Mouse (Mus musculus) MEL-GATA-1-ER (cell line): ENCODE data around the gene Apobec1.
A peak's percentile ranks its signal among the peaks of the same experiment; 100 is the strongest.
"Not testable (repeated sequence)": the region's sequence is repeated elsewhere in the genome, so short reads cannot be mapped to it uniquely, and the experiment has no call there.

Experiments
- DNase-seq: peaks from one replicate; pipeline ENCODE4 v3.0.0-alpha.2; 2012; ENCODE audit warnings: low read depth; ENCODE audit errors: extremely low read depth

Gene Apobec1

GRCm38 (mm10) chr6:122602242-122602991 is at the start of gene Apobec1:
Gene Apobec1 (minus strand): TSS chr6:122602444.
- DNase-seq = peak; percentile 84

- no peak for DNase-seq
Observed at GRCm38 (mm10) chr6:122650398-122650980, 48.2 kb upstream of the Apobec1 start.

- DNase-seq = no peak
Observed at GRCm38 (mm10) chr6:122649903-122650302, 47.7 kb upstream of the Apobec1 start.

- not testable (repeated sequence) for DNase-seq
Observed at GRCm38 (mm10) chr6:122644196-122644595, 42.0 kb upstream of the Apobec1 start.

GRCm38 (mm10) chr6:122637566-122637965 is 35.3 kb upstream of the Apobec1 start:
- DNase-seq = not testable (repeated sequence)

GRCm38 (mm10) chr6:122636666-122637065 is 34.4 kb upstream of the Apobec1 start:
- DNase-seq = no peak

GRCm38 (mm10) chr6:122635315-122635714 is 33.1 kb upstream of the Apobec1 start:
- DNase-seq = no peak

- DNase-seq = no peak
Observed at GRCm38 (mm10) chr6:122633411-122633810, 31.2 kb upstream of the Apobec1 start.

GRCm38 (mm10) chr6:122627469-122628108 is 25.3 kb upstream of the Apobec1 start:
- DNase-seq = no peak

GRCm38 (mm10) chr6:122626110-122626509 is 23.9 kb upstream of the Apobec1 start, which contains the start of gene Dppa3:
Gene Dppa3 (plus strand): TSS chr6:122626410.
- no peak for DNase-seq

- no peak for DNase-seq
Observed at GRCm38 (mm10) chr6:122625156-122625555, 22.9 kb upstream of the Apobec1 start.

GRCm38 (mm10) chr6:122624480-122624879 is 22.2 kb upstream of the Apobec1 start:
- no peak for DNase-seq

GRCm38 (mm10) chr6:122621066-122621465 is 18.8 kb upstream of the Apobec1 start:
- DNase-seq = no peak

- no peak for DNase-seq
Observed at GRCm38 (mm10) chr6:122616022-122616421, 13.8 kb upstream of the Apobec1 start.

- DNase-seq = no peak
Observed at GRCm38 (mm10) chr6:122614047-122614446, 11.8 kb upstream of the Apobec1 start.

GRCm38 (mm10) chr6:122612426-122612825 is 10.2 kb upstream of the Apobec1 start:
- DNase-seq = no peak

GRCm38 (mm10) chr6:122609771-122610170 is 7.5 kb upstream of the Apobec1 start, which contains the start of gene Gdf3:
Gene Gdf3 (minus strand): TSS chr6:122610087.
- no peak for DNase-seq

GRCm38 (mm10) chr6:122609377-122609728 is 7.1 kb upstream of the Apobec1 start:
- DNase-seq = no peak

- no peak for DNase-seq
Observed at GRCm38 (mm10) chr6:122608434-122609376, 6.5 kb upstream of the Apobec1 start.

GRCm38 (mm10) chr6:122607700-122608099 is 5.5 kb upstream of the Apobec1 start:
- DNase-seq = no peak

- DNase-seq = no peak
Observed at GRCm38 (mm10) chr6:122606661-122607060, 4.4 kb upstream of the Apobec1 start.
